Mouse (Mus musculus) G1E (cell line): Measurements from ENCODE around the gene Plcd1.

ENCODE experiments used
- CTCF ChIP-seq: IDR thresholded peaks from 2 replicates; pipeline ENCODE4 v1.5.1; 2012; ENCODE audit warnings: low read depth, low read length, inconsistent platforms, mixed read lengths
- GATA1 ChIP-seq: IDR thresholded peaks from 2 replicates; pipeline ENCODE4 v1.6.1; 2012; ENCODE audit warnings: borderline replicate concordance, low read length, inconsistent platforms, mixed read lengths
- GATA2 ChIP-seq: IDR thresholded peaks from 2 replicates; pipeline ENCODE4 v1.6.1; 2012; ENCODE audit warnings: low read depth, low read length, inconsistent platforms, borderline replicate concordance
- TAL1 ChIP-seq: conservative IDR thresholded peaks from 2 replicates; pipeline ENCODE4 v1.6.1; 2012; ENCODE audit warnings: low read depth, low read length, inconsistent platforms, mixed read lengths

DNA sequence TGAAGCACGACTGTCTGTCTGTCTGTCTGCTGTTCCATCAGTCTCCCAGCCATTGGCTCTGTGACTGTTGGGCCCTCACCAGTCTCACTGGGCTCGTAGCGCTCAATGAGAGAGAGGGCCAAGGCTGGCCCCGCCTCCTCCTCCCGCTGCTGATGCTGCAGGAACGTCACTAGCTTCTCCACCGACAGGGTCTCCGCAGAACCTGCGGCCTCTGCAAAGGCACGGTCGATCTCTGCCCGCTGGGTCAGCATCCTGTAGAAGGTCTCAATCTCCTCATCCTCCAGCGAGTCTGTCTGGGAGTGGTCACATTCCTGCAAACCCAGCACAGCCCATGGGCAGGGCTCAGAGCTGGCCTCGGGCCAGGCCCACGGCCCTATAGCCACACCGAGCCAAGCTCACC is 17.6 kb downstream of the Plcd1 start:
- TF ChIP-seq CTCF (no peak), GATA1 (no peak), GATA2 (no peak), TAL1 (no peak)
